Mouse (Mus musculus): Measurements from ENCODE around the gene Wipi2. TPM values are rescaled to one million over a fixed set of nuclear protein-coding genes. Genes with fewer than 3 reads are reported as not detected.
A peak's percentile ranks its signal among the peaks of the same experiment; 100 is the strongest.

The Wipi2 gene
- polyA plus RNA-seq, 1 experiment from 2014 or later = 18.6 TPM

GRCm38 (mm10) chr5:142700842-142701589 lies 73.5 kb downstream of the Wipi2 start:
- TF ChIP-seq CTCF (IDR thresholded peaks at IDR 0.05; ENCODE audit: low read depth) (no peak), EP300 (IDR thresholded peaks at IDR 0.05; ENCODE audit: low read depth) (no peak)
- H3K9ac ChIP-seq (replicated peaks) = no peak overlapping the region
- no peak for ATAC-seq
- no peak for DNase-seq
- no peaks in the 10 kb centered on the region for H3K9me3 ChIP-seq (ENCODE audit: low read length)
- 12% methylated on average over 15 of the region's 15 CpGs for WGBS (ENCODE audit: insufficient replicate concordance)
- no peak overlapping the region for H3K27ac ChIP-seq (ENCODE audit: low read depth)
- H3K27me3 ChIP-seq (ENCODE audit: insufficient read depth, low read length) = peaks cover 37% of the 10 kb centered on the region
- peak overlapping the region; percentile 82; the same call in 1 of the 2 replicates for H3K4me2 ChIP-seq (ENCODE audit: low read depth, low read length)
- H3K36me3 ChIP-seq (replicated peaks; ENCODE audit: insufficient read depth, low read length) = no peaks in the 10 kb centered on the region
- no peak overlapping the region for H3K4me3 ChIP-seq (ENCODE audit: low read depth, low read length)
- H3K4me1 ChIP-seq (ENCODE audit: insufficient read depth) = peaks cover 9% of the 10 kb centered on the region

- ATAC-seq (peak; percentile 76), DNase-seq (peak; percentile 80)
- Histone ChIP-seq H3K4me1 (ENCODE audit: insufficient read depth) (peaks cover 9% of the 10 kb centered on the region), H3K4me2 (ENCODE audit: low read depth, low read length) (peak overlapping the region; percentile 82), H3K9me3 (ENCODE audit: low read length) (no peaks in the 10 kb centered on the region), H3K4me3 (ENCODE audit: low read depth, low read length) (peak overlapping the region; percentile 49), H3K27ac (ENCODE audit: low read depth) (no peak overlapping the region), H3K36me3 (replicated peaks; ENCODE audit: insufficient read depth, low read length) (no peaks in the 10 kb centered on the region), H3K27me3 (ENCODE audit: insufficient read depth, low read length) (peaks cover 37% of the 10 kb centered on the region), H3K9ac (replicated peaks) (no peak overlapping the region; the same call in 1 of the 2 replicates)
- TF ChIP-seq EP300 (IDR thresholded peaks at IDR 0.05; ENCODE audit: low read depth) (no peak), CTCF (IDR thresholded peaks at IDR 0.05; ENCODE audit: low read depth) (no peak)
- 2% methylated on average over 31 of the region's 72 CpGs for WGBS (ENCODE audit: insufficient replicate concordance)
Observed at GRCm38 (mm10) chr5:142701651-142702510, 74.4 kb downstream of the Wipi2 start.

- H3K9ac ChIP-seq (replicated peaks) = no peak overlapping the region
- peaks cover 37% of the 10 kb centered on the region for H3K27me3 ChIP-seq (ENCODE audit: insufficient read depth, low read length)
- H3K36me3 ChIP-seq (replicated peaks; ENCODE audit: insufficient read depth, low read length) = no peaks in the 10 kb centered on the region
- no peak overlapping the region for H3K27ac ChIP-seq (ENCODE audit: low read depth)
- peaks cover 9% of the 10 kb centered on the region for H3K4me1 ChIP-seq (ENCODE audit: insufficient read depth)
- DNase-seq (peak; percentile 16), ATAC-seq (no peak)
- H3K4me2 ChIP-seq (ENCODE audit: low read depth, low read length) = peak overlapping the region; percentile 82
- TF ChIP-seq EP300 (IDR thresholded peaks at IDR 0.05; ENCODE audit: low read depth) = no peak
- no peak for TF ChIP-seq CTCF (IDR thresholded peaks at IDR 0.05; ENCODE audit: low read depth)
- no peaks in the 10 kb centered on the region for H3K9me3 ChIP-seq (ENCODE audit: low read length)
- peak overlapping the region; percentile 49 for H3K4me3 ChIP-seq (ENCODE audit: low read depth, low read length)
- WGBS (ENCODE audit: insufficient replicate concordance) = 24% methylated on average over 15 of the region's 18 CpGs
Observed at GRCm38 (mm10) chr5:142702511-142703138, 75.1 kb downstream of the Wipi2 start.

GRCm38 (mm10) chr5:142703569-142703968 lies 76.1 kb downstream of the Wipi2 start:
- no peak overlapping the region for H3K27ac ChIP-seq (ENCODE audit: low read depth)

GRCm38 (mm10) chr5:142707709-142708108 lies 80.2 kb downstream of the Wipi2 start:
- TF ChIP-seq CTCF (IDR thresholded peaks at IDR 0.05; ENCODE audit: low read depth) = no peak
- TF ChIP-seq EP300 (IDR thresholded peaks at IDR 0.05; ENCODE audit: low read depth) = no peak
- DNase-seq (no peak), ATAC-seq (no peak)
- Histone ChIP-seq H3K9me3 (ENCODE audit: low read length) (no peaks in the 10 kb centered on the region), H3K4me3 (ENCODE audit: low read depth, low read length) (no peak overlapping the region), H3K27me3 (ENCODE audit: insufficient read depth, low read length) (peaks cover 11% of the 10 kb centered on the region), H3K4me2 (ENCODE audit: low read depth, low read length) (no peak overlapping the region), H3K27ac (ENCODE audit: low read depth) (no peak overlapping the region), H3K4me1 (ENCODE audit: insufficient read depth) (no peaks in the 10 kb centered on the region; the same call in 1 of the 2 replicates), H3K9ac (replicated peaks) (no peak overlapping the region), H3K36me3 (replicated peaks; ENCODE audit: insufficient read depth, low read length) (no peaks in the 10 kb centered on the region)
- WGBS (ENCODE audit: insufficient replicate concordance) = 69% methylated on average over 5 of the region's 5 CpGs

More at GRCm38 (mm10) chr5:142703569-142703968, 76.1 kb downstream of the Wipi2 start:
- H3K4me3 ChIP-seq (ENCODE audit: low read depth, low read length) = no peak overlapping the region
- H3K9me3 ChIP-seq (ENCODE audit: low read length) = no peaks in the 10 kb centered on the region
- TF ChIP-seq CTCF (IDR thresholded peaks at IDR 0.05; ENCODE audit: low read depth) (no peak), EP300 (IDR thresholded peaks at IDR 0.05; ENCODE audit: low read depth) (no peak)
- no peak for ATAC-seq
- no peaks in the 10 kb centered on the region for H3K36me3 ChIP-seq (replicated peaks; ENCODE audit: insufficient read depth, low read length)
- H3K4me1 ChIP-seq (ENCODE audit: insufficient read depth) = peaks cover 9% of the 10 kb centered on the region
- no peak overlapping the region for H3K9ac ChIP-seq (replicated peaks)
- DNase-seq = no peak
- no peak overlapping the region for H3K4me2 ChIP-seq (ENCODE audit: low read depth, low read length)
- WGBS (ENCODE audit: insufficient replicate concordance) = 70% methylated on average over 10 of the region's 10 CpGs
- peaks cover 37% of the 10 kb centered on the region for H3K27me3 ChIP-seq (ENCODE audit: insufficient read depth, low read length)

- TF ChIP-seq CTCF (IDR thresholded peaks at IDR 0.05; ENCODE audit: low read depth) = no peak
- TF ChIP-seq EP300 (IDR thresholded peaks at IDR 0.05; ENCODE audit: low read depth) = no peak
- ATAC-seq (no peak), DNase-seq (no peak)
- Histone ChIP-seq H3K4me1 (ENCODE audit: insufficient read depth) (no peaks in the 10 kb centered on the region), H3K36me3 (replicated peaks; ENCODE audit: insufficient read depth, low read length) (no peaks in the 10 kb centered on the region), H3K9me3 (ENCODE audit: low read length) (no peaks in the 10 kb centered on the region), H3K4me3 (ENCODE audit: low read depth, low read length) (no peak overlapping the region), H3K27ac (ENCODE audit: low read depth) (no peak overlapping the region), H3K4me2 (ENCODE audit: low read depth, low read length) (no peak overlapping the region), H3K27me3 (ENCODE audit: insufficient read depth, low read length) (no peaks in the 10 kb centered on the region), H3K9ac (replicated peaks) (no peak overlapping the region)
- WGBS (ENCODE audit: insufficient replicate concordance) = 73% methylated on average over 7 of the region's 7 CpGs
Observed at GRCm38 (mm10) chr5:142709436-142709835, 81.9 kb downstream of the Wipi2 start.

All from liver, postnatal 0 days (tissue).